Mouse (Mus musculus): ENCODE measurements at regions not wholly inside any gene's neighbourhood (a gene's known extent, or its start where the extent isn't known, plus 50 kb on each side); places are given as distances from the start of the nearest gene placed in this dataset.
"Not testable (repeated sequence)": the region's sequence is repeated elsewhere in the genome, so short reads cannot be mapped to it uniquely, and the experiment has no call there.

- Histone ChIP-seq H3K9me3 (replicated peaks; ENCODE audit: control insufficient read depth, low read length) (no peaks in the 10 kb centered on the region), H3K27me3 (ENCODE audit: control insufficient read depth, insufficient read depth, low read length) (no peaks in the 10 kb centered on the region), H3K4me2 (ENCODE audit: low read depth, low read length) (no peak overlapping the region), H3K4me1 (ENCODE audit: control insufficient read depth, insufficient read depth, low read length) (no peaks in the 10 kb centered on the region), H3K4me3 (ENCODE audit: low read depth, low read length) (no peak overlapping the region), H3K36me3 (replicated peaks; ENCODE audit: control insufficient read depth, insufficient read depth, low read depth, low read length) (no peaks in the 10 kb centered on the region), H3K27ac (replicated peaks; ENCODE audit: low read depth, low read length) (no peak overlapping the region), H3K9ac (replicated peaks; ENCODE audit: low read length) (no peak overlapping the region)
- no peak for DNase-seq (ENCODE audit: low spot score)
- WGBS: 89% methylated on average over 4 of the region's 4 CpGs
- no peak for ATAC-seq (replicated peaks; ENCODE audit: insufficient number of reproducible peaks, low FRiP score, low TSS enrichment, low read depth)
Measured at GRCm38 (mm10) chr6:109814990-109815389, 830.4 kb upstream of the Grm7 start.

DNA sequence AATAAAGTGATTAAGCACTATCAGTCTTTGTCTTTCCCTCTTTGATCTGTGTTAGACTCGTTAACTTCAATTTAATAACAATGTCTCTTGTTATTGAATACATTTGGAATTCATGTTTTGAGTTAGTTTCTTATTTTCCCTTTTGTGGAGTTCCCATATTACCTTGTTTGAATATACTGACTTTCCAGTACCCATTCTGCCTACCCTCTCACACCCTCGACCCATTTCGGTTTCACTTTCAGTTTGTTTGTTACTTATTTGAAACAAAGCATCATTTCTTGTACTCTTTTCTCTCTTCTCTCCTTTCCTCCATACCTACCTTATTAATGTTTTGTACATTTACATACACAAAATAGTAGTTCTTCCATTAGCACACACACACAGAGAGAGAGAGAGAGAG is 797.1 kb upstream of the Grm7 start:
- ATAC-seq (replicated peaks; ENCODE audit: insufficient number of reproducible peaks, low FRiP score, low TSS enrichment, low read depth): no peak
- H3K9ac ChIP-seq (replicated peaks; ENCODE audit: low read length): no peak overlapping the region
- DNase-seq (ENCODE audit: low spot score): no peak
- no peaks in the 10 kb centered on the region for H3K4me1 ChIP-seq (ENCODE audit: control insufficient read depth, insufficient read depth, low read length)
- H3K4me3 ChIP-seq (ENCODE audit: low read depth, low read length): no peak overlapping the region
- H3K36me3 ChIP-seq (replicated peaks; ENCODE audit: control insufficient read depth, insufficient read depth, low read depth, low read length): no peaks in the 10 kb centered on the region
- 84% methylated on average over 3 of the region's 3 CpGs for WGBS
- H3K27me3 ChIP-seq (ENCODE audit: control insufficient read depth, insufficient read depth, low read length): no peaks in the 10 kb centered on the region
- no peak overlapping the region for H3K4me2 ChIP-seq (ENCODE audit: low read depth, low read length)
- H3K27ac ChIP-seq (replicated peaks; ENCODE audit: low read depth, low read length): no peak overlapping the region
- no peaks in the 10 kb centered on the region for H3K9me3 ChIP-seq (replicated peaks; ENCODE audit: control insufficient read depth, low read length)

- peak; percentile 4 for DNase-seq (ENCODE audit: low spot score)
- Histone ChIP-seq H3K9me3 (replicated peaks; ENCODE audit: control insufficient read depth, low read length) (no peaks in the 10 kb centered on the region), H3K4me1 (ENCODE audit: control insufficient read depth, insufficient read depth, low read length) (no peaks in the 10 kb centered on the region), H3K36me3 (replicated peaks; ENCODE audit: control insufficient read depth, insufficient read depth, low read depth, low read length) (no peaks in the 10 kb centered on the region), H3K4me2 (ENCODE audit: low read depth, low read length) (no peak overlapping the region), H3K9ac (replicated peaks; ENCODE audit: low read length) (no peak overlapping the region), H3K27ac (replicated peaks; ENCODE audit: low read depth, low read length) (no peak overlapping the region), H3K4me3 (ENCODE audit: low read depth, low read length) (no peak overlapping the region), H3K27me3 (ENCODE audit: control insufficient read depth, insufficient read depth, low read length) (no peaks in the 10 kb centered on the region)
- WGBS: 63% methylated on average over 1 of the region's 1 CpGs
- no peak for ATAC-seq (replicated peaks; ENCODE audit: insufficient number of reproducible peaks, low FRiP score, low TSS enrichment, low read depth)
Measured at GRCm38 (mm10) chr6:109855806-109856205, 789.6 kb upstream of the Grm7 start.

GRCm38 (mm10) chr6:109863411-109863810 is 782.0 kb upstream of the Grm7 start:
- no peaks in the 10 kb centered on the region for H3K4me1 ChIP-seq (ENCODE audit: control insufficient read depth, insufficient read depth, low read length)
- no peaks in the 10 kb centered on the region for H3K27me3 ChIP-seq (ENCODE audit: control insufficient read depth, insufficient read depth, low read length)
- no peak for ATAC-seq (replicated peaks; ENCODE audit: insufficient number of reproducible peaks, low FRiP score, low TSS enrichment, low read depth)
- 85% methylated on average over 4 of the region's 4 CpGs for WGBS
- DNase-seq (ENCODE audit: low spot score): no peak
- H3K4me2 ChIP-seq (ENCODE audit: low read depth, low read length): no peak overlapping the region
- H3K36me3 ChIP-seq (replicated peaks; ENCODE audit: control insufficient read depth, insufficient read depth, low read depth, low read length): no peaks in the 10 kb centered on the region
- H3K4me3 ChIP-seq (ENCODE audit: low read depth, low read length): no peak overlapping the region
- H3K9ac ChIP-seq (replicated peaks; ENCODE audit: low read length): no peak overlapping the region
- H3K9me3 ChIP-seq (replicated peaks; ENCODE audit: control insufficient read depth, low read length): no peaks in the 10 kb centered on the region
- H3K27ac ChIP-seq (replicated peaks; ENCODE audit: low read depth, low read length): no peak overlapping the region

GRCm38 (mm10) chr6:109874187-109874586 is 771.2 kb upstream of the Grm7 start:
- Histone ChIP-seq H3K9me3 (replicated peaks; ENCODE audit: control insufficient read depth, low read length) (no peaks in the 10 kb centered on the region), H3K4me2 (ENCODE audit: low read depth, low read length) (no peak overlapping the region), H3K27ac (replicated peaks; ENCODE audit: low read depth, low read length) (no peak overlapping the region), H3K4me1 (ENCODE audit: control insufficient read depth, insufficient read depth, low read length) (no peaks in the 10 kb centered on the region), H3K4me3 (ENCODE audit: low read depth, low read length) (no peak overlapping the region), H3K27me3 (ENCODE audit: control insufficient read depth, insufficient read depth, low read length) (no peaks in the 10 kb centered on the region), H3K36me3 (replicated peaks; ENCODE audit: control insufficient read depth, insufficient read depth, low read depth, low read length) (no peaks in the 10 kb centered on the region), H3K9ac (replicated peaks; ENCODE audit: low read length) (no peak overlapping the region)
- 88% methylated on average over 2 of the region's 2 CpGs for WGBS
- DNase-seq (ENCODE audit: low spot score) (no peak), ATAC-seq (replicated peaks; ENCODE audit: insufficient number of reproducible peaks, low FRiP score, low TSS enrichment, low read depth) (no peak)

- Histone ChIP-seq H3K27me3 (ENCODE audit: control insufficient read depth, insufficient read depth, low read length) (no peaks in the 10 kb centered on the region), H3K4me3 (ENCODE audit: low read depth, low read length) (no peak overlapping the region), H3K36me3 (replicated peaks; ENCODE audit: control insufficient read depth, insufficient read depth, low read depth, low read length) (no peaks in the 10 kb centered on the region), H3K9me3 (replicated peaks; ENCODE audit: control insufficient read depth, low read length) (no peaks in the 10 kb centered on the region), H3K27ac (replicated peaks; ENCODE audit: low read depth, low read length) (no peak overlapping the region), H3K4me2 (ENCODE audit: low read depth, low read length) (no peak overlapping the region), H3K9ac (replicated peaks; ENCODE audit: low read length) (no peak overlapping the region), H3K4me1 (ENCODE audit: control insufficient read depth, insufficient read depth, low read length) (no peaks in the 10 kb centered on the region)
- ATAC-seq (replicated peaks; ENCODE audit: insufficient number of reproducible peaks, low FRiP score, low TSS enrichment, low read depth): no peak
- 88% methylated on average over 6 of the region's 6 CpGs for WGBS
- no peak for DNase-seq (ENCODE audit: low spot score)
Measured at GRCm38 (mm10) chr6:109874625-109875040, 770.7 kb upstream of the Grm7 start.

DNA sequence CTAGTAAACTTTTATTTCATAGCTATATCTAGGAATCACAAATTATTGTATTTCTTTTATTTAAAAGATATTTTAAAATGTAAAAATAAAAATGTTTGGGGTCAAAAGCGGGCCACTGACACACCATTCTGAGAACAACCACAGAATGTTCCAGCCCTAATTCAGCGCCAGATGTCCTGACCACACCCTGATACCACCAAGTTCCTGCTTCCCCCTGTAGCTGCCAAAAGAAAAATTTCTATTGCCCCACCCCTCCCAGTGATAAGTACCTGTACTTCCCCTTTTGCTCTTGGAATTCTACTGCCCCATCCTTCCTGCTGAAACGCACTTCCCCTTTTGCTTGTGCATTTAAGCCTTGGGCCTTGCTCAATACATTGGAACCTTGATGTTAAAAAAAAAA is 769.8 kb upstream of the Grm7 start:
- not testable (repeated sequence) for H3K4me2 ChIP-seq (ENCODE audit: low read depth, low read length); H3K4me1 ChIP-seq (ENCODE audit: control insufficient read depth, insufficient read depth, low read length); H3K4me3 ChIP-seq (ENCODE audit: low read depth, low read length); H3K9ac ChIP-seq (replicated peaks; ENCODE audit: low read length); H3K9me3 ChIP-seq (replicated peaks; ENCODE audit: control insufficient read depth, low read length); H3K36me3 ChIP-seq (replicated peaks; ENCODE audit: control insufficient read depth, insufficient read depth, low read depth, low read length); ATAC-seq (replicated peaks; ENCODE audit: insufficient number of reproducible peaks, low FRiP score, low TSS enrichment, low read depth); DNase-seq (ENCODE audit: low spot score); H3K27me3 ChIP-seq (ENCODE audit: control insufficient read depth, insufficient read depth, low read length); H3K27ac ChIP-seq (replicated peaks; ENCODE audit: low read depth, low read length)
- 87% methylated on average over 3 of the region's 3 CpGs for WGBS

- 85% methylated on average over 1 of the region's 1 CpGs for WGBS
- H3K9me3 ChIP-seq (replicated peaks; ENCODE audit: control insufficient read depth, low read length): no peaks in the 10 kb centered on the region
- no peaks in the 10 kb centered on the region for H3K27me3 ChIP-seq (ENCODE audit: control insufficient read depth, insufficient read depth, low read length)
- no peak overlapping the region for H3K4me3 ChIP-seq (ENCODE audit: low read depth, low read length)
- no peaks in the 10 kb centered on the region for H3K4me1 ChIP-seq (ENCODE audit: control insufficient read depth, insufficient read depth, low read length)
- no peak overlapping the region for H3K27ac ChIP-seq (replicated peaks; ENCODE audit: low read depth, low read length)
- H3K36me3 ChIP-seq (replicated peaks; ENCODE audit: control insufficient read depth, insufficient read depth, low read depth, low read length): no peaks in the 10 kb centered on the region
- DNase-seq (ENCODE audit: low spot score) (no peak), ATAC-seq (replicated peaks; ENCODE audit: insufficient number of reproducible peaks, low FRiP score, low TSS enrichment, low read depth) (no peak)
- no peak overlapping the region for H3K9ac ChIP-seq (replicated peaks; ENCODE audit: low read length)
- no peak overlapping the region for H3K4me2 ChIP-seq (ENCODE audit: low read depth, low read length)
Measured at GRCm38 (mm10) chr6:109879145-109879544, 766.2 kb upstream of the Grm7 start.

GRCm38 (mm10) chr6:109923780-109924179 is 721.6 kb upstream of the Grm7 start:
- no peak overlapping the region for H3K4me2 ChIP-seq (ENCODE audit: low read depth, low read length)
- ATAC-seq (replicated peaks; ENCODE audit: insufficient number of reproducible peaks, low FRiP score, low TSS enrichment, low read depth): no peak
- DNase-seq (ENCODE audit: low spot score): no peak
- H3K27ac ChIP-seq (replicated peaks; ENCODE audit: low read depth, low read length): no peak overlapping the region
- no peaks in the 10 kb centered on the region for H3K4me1 ChIP-seq (ENCODE audit: control insufficient read depth, insufficient read depth, low read length)
- no peaks in the 10 kb centered on the region for H3K9me3 ChIP-seq (replicated peaks; ENCODE audit: control insufficient read depth, low read length)
- H3K36me3 ChIP-seq (replicated peaks; ENCODE audit: control insufficient read depth, insufficient read depth, low read depth, low read length): no peaks in the 10 kb centered on the region
- H3K4me3 ChIP-seq (ENCODE audit: low read depth, low read length): no peak overlapping the region
- no peak overlapping the region for H3K9ac ChIP-seq (replicated peaks; ENCODE audit: low read length)
- H3K27me3 ChIP-seq (ENCODE audit: control insufficient read depth, insufficient read depth, low read length): no peaks in the 10 kb centered on the region
